Mouse (Mus musculus): ENCODE measurements around the gene Gpr156. TPM values are rescaled to one million over a fixed set of nuclear protein-coding genes. Genes with fewer than 3 reads are reported as not detected.
A peak's percentile ranks its signal among the peaks of the same experiment; 100 is the strongest.

Gene Gpr156
- 4.0 and 4.8 TPM in 2 replicates for polyA plus RNA-seq (2014; fragmentation: Nextera tagmentation; extraction: Ambion mirVana)

GRCm38 (mm10) chr16:37916138-37916817, at the start of gene Gpr156:
Gene Gpr156 (plus strand): TSS chr16:37916496.
- ATAC-seq (ENCODE audit: low FRiP score), result peak; percentile 86
- no peaks in the 10 kb centered on the region for H3K9me3 ChIP-seq (ENCODE audit: control insufficient read depth, low read length)
- no peaks in the 10 kb centered on the region for H3K36me3 ChIP-seq (ENCODE audit: control insufficient read depth, insufficient read depth, low read length)
- no peaks in the 10 kb centered on the region; the same call in 1 of the 2 replicates for H3K27me3 ChIP-seq (ENCODE audit: control insufficient read depth, insufficient read depth, low read length)
- H3K4me3 ChIP-seq (ENCODE audit: low read depth, low read length), result peak within 1 kb of the TSS; percentile 46
- no peak within 1 kb of the TSS for H3K27ac ChIP-seq (ENCODE audit: low read depth, low read length)
- WGBS, result 3% methylated on average over 50 of the region's 53 CpGs
- H3K4me1 ChIP-seq (replicated peaks; ENCODE audit: control insufficient read depth, insufficient read depth, low read length), result no peaks in the 10 kb centered on the region
- H3K9ac ChIP-seq (ENCODE audit: low read depth, low read length), result peak within 1 kb of the TSS; percentile 70
- DNase-seq (ENCODE audit: low spot score), result peak; percentile 80
- peak within 1 kb of the TSS; percentile 90 for H3K4me2 ChIP-seq (replicated peaks; ENCODE audit: low read depth, low read length)

DNA sequence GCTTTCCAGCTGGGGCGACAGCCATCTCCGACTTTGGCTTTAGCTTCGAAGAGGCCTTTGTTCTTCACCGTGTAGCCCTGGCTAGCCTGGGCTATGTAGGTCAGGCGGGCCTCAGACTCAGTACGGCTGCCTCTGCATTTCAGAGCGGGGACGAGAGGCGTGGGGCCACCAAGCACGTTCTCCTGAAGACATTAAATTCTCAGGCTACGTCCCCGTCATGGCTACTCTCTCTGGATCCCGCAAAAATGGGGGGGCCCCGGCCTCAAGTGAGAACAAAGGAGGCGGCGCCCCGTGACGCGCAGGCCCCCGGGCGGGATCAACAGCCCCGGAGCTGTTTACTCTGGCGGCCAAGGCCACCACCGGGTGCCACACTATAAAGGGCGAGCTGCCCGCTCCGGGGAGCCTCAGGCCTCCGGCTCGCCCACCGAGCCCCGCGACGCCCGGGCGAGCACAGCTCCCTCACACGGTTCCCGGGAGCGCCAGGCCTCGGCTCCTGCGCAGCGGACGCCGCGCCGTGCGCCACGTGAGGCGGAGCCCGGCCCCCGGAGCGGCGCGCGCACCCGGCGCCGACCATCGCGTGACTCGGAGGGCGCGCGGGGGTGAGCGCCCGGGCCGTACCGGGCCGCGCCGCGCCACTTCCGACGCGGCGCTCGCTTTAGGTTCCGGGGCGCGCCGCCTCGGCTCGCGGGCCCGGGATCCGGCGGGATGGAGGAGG, 48.3 kb upstream of the Gpr156 start, which contains the start of gene Lrrc58:
Gene Lrrc58, plus strand, starts transcription at position 599 of the 715 bp plus-strand sequence.
- Histone ChIP-seq H3K4me1 (replicated peaks; ENCODE audit: control insufficient read depth, insufficient read depth, low read length) (0 out of 2 replicates have a peak, but pooled peaks cover 5% of the 10 kb centered on the region), H3K4me3 (ENCODE audit: low read depth, low read length) (peak within 1 kb of the TSS; percentile 97), H3K9ac (ENCODE audit: low read depth, low read length) (peak within 1 kb of the TSS; percentile 94), H3K4me2 (replicated peaks; ENCODE audit: low read depth, low read length) (peak within 1 kb of the TSS; percentile 82), H3K27ac (ENCODE audit: low read depth, low read length) (peak within 1 kb of the TSS; percentile 99), H3K27me3 (ENCODE audit: control insufficient read depth, insufficient read depth, low read length) (no peaks in the 10 kb centered on the region), H3K9me3 (ENCODE audit: control insufficient read depth, low read length) (no peaks in the 10 kb centered on the region), H3K36me3 (ENCODE audit: control insufficient read depth, insufficient read depth, low read length) (no peaks in the 10 kb centered on the region)
- DNase-seq (ENCODE audit: low spot score), result peak; percentile 91
- ATAC-seq (ENCODE audit: low FRiP score), result peak; percentile 94
- under 1% methylated on average over 71 of the region's 86 CpGs for WGBS

DNA sequence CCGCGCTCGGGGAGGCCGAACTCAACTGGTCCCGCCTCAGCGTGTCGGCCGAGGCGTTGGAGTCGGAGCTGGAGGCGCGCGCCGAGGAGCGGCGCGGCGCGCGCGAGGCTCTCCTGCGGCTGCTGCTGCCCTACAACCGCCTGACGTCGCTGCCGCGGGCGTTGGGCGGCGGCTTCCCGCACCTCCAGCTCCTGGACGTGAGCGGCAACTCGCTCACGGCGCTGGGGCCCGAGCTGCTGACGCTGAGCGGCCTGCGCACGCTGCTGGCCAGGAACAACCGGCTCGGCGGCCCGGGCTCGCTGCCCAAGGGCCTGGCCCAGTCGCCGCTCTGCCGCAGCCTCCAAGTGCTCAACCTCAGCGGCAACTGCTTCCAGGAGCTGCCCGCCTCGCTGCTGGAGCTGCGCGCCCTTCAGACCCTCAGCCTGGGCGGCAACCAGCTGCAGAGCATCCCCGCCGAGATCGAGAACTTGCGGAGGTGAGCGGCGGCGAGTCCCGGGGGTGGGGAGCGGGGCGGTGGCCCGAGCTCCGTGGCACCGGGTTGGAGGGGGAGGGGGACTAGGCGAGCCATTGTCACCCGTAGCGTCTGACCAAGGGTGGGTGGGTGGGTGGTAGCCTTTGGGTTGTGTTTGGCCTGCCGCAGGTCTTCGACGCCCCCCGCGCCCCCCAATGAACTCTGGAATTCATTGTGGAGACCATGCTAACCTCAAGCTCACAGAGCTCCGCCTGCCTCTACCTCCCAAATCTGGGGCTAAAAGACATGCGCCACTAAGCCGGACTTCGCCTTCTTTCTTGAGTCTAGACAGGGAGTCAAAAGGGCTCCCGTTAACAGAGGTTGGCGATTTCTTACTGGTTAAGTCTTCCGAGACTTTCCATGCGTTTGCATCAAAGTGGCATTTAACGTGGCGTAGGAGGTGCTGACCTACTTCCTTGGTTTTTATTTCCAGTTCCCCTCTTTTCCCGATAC, 47.5 kb upstream of the Gpr156 start:
- under 1% methylated on average over 72 of the region's 87 CpGs for WGBS
- H3K9ac ChIP-seq (ENCODE audit: low read depth, low read length), result peak overlapping the region; percentile 94

GRCm38 (mm10) chr16:37869470-37870231, 46.6 kb upstream of the Gpr156 start:
- no peak for ATAC-seq (ENCODE audit: low FRiP score)
- WGBS, result 45% methylated on average over 4 of the region's 4 CpGs
- no peaks in the 10 kb centered on the region for H3K9me3 ChIP-seq (ENCODE audit: control insufficient read depth, low read length)
- peak overlapping the region; percentile 99 for H3K27ac ChIP-seq (ENCODE audit: low read depth, low read length)
- H3K4me3 ChIP-seq (ENCODE audit: low read depth, low read length), result peak overlapping the region; percentile 97
- H3K36me3 ChIP-seq (ENCODE audit: control insufficient read depth, insufficient read depth, low read length), result no peaks in the 10 kb centered on the region
- peak overlapping the region; percentile 82 for H3K4me2 ChIP-seq (replicated peaks; ENCODE audit: low read depth, low read length)
- peak overlapping the region; percentile 94 for H3K9ac ChIP-seq (ENCODE audit: low read depth, low read length)
- H3K27me3 ChIP-seq (ENCODE audit: control insufficient read depth, insufficient read depth, low read length), result no peaks in the 10 kb centered on the region
- H3K4me1 ChIP-seq (replicated peaks; ENCODE audit: control insufficient read depth, insufficient read depth, low read length), result 0 out of 2 replicates have a peak, but pooled peaks cover 5% of the 10 kb centered on the region
- no peak for DNase-seq (ENCODE audit: low spot score)

More for the DNA sequence above, 47.5 kb upstream of the Gpr156 start:
- peak; percentile 79 for ATAC-seq (ENCODE audit: low FRiP score)
- peak overlapping the region; percentile 97 for H3K4me3 ChIP-seq (ENCODE audit: low read depth, low read length)
- peak overlapping the region; percentile 82 for H3K4me2 ChIP-seq (replicated peaks; ENCODE audit: low read depth, low read length)
- H3K9me3 ChIP-seq (ENCODE audit: control insufficient read depth, low read length), result no peaks in the 10 kb centered on the region
- peak overlapping the region; percentile 99 for H3K27ac ChIP-seq (ENCODE audit: low read depth, low read length)
- 0 out of 2 replicates have a peak, but pooled peaks cover 5% of the 10 kb centered on the region for H3K4me1 ChIP-seq (replicated peaks; ENCODE audit: control insufficient read depth, insufficient read depth, low read length)
- H3K27me3 ChIP-seq (ENCODE audit: control insufficient read depth, insufficient read depth, low read length), result no peaks in the 10 kb centered on the region
- DNase-seq (ENCODE audit: low spot score), result peak; percentile 66
- H3K36me3 ChIP-seq (ENCODE audit: control insufficient read depth, insufficient read depth, low read length), result no peaks in the 10 kb centered on the region

- H3K4me2 ChIP-seq (replicated peaks; ENCODE audit: low read depth, low read length), result no peak overlapping the region
- no peak overlapping the region for H3K9ac ChIP-seq (ENCODE audit: low read depth, low read length)
- no peaks in the 10 kb centered on the region for H3K9me3 ChIP-seq (ENCODE audit: control insufficient read depth, low read length)
- no peak for ATAC-seq (ENCODE audit: low FRiP score)
- no peaks in the 10 kb centered on the region for H3K36me3 ChIP-seq (ENCODE audit: control insufficient read depth, insufficient read depth, low read length)
- WGBS, result 90% methylated on average over 4 of the region's 4 CpGs
- H3K27ac ChIP-seq (ENCODE audit: low read depth, low read length), result no peak overlapping the region
- no peak for DNase-seq (ENCODE audit: low spot score)
- H3K4me1 ChIP-seq (replicated peaks; ENCODE audit: control insufficient read depth, insufficient read depth, low read length), result 0 out of 2 replicates have a peak, but pooled peaks cover 5% of the 10 kb centered on the region
- no peak overlapping the region for H3K4me3 ChIP-seq (ENCODE audit: low read depth, low read length)
- no peaks in the 10 kb centered on the region for H3K27me3 ChIP-seq (ENCODE audit: control insufficient read depth, insufficient read depth, low read length)
Measured at GRCm38 (mm10) chr16:37871112-37871715, 45.1 kb upstream of the Gpr156 start.

DNA sequence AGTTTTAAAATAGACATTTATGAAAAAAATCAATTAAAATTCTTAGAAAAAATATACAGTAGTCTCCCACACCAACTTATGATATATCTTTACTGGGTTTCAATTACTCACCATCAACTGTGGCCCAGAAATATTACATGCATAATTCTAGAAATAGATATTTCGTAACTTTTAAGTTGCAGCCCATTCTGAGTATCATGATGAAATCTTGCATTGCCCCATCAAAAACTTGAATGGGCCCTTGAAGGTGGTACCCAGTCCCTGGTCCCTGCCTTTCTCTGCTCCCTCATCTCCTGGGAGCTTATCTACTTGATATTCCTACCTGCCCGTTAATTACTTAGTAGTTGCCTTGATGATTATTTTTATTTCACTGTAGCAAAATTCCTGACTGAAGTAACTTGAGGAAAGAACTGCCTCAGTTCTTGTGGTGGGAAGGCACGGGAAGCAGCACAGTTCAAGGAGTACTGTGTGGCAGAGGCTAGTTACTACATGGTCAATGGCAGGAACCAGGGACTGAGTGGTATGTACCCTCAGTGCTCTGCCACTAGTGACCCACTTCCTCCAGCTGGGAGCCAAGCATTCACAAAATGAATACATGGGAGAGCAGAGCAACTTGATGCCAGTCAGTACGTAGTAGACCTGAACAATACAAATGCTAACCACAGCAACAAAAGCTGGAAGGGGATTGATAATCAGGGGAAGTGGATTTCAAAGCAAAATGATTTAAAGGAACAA, 41.6 kb upstream of the Gpr156 start:
- 89% methylated on average over 4 of the region's 4 CpGs for WGBS
- H3K4me2 ChIP-seq (replicated peaks; ENCODE audit: low read depth, low read length), result no peak overlapping the region

DNA sequence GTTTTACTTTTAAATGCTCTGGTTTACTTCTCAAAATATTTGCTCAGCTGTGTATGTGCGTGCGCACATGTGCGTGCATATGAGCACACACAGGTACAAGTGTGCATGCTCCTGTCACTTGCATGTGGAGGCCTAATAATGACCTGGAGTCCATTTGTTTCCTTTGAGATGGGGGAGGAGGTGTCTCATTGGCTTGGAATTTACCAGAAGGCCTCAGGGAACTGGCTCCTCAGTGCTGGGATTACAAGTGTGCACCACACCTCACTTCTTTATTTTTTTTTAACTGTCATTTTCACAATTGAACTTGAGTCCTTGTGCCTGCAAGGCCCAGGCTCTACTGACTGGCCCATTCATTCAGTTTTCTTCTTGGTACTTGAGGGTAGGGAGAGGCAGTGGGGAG, 38.9 kb upstream of the Gpr156 start:
- Histone ChIP-seq H3K27me3 (ENCODE audit: control insufficient read depth, insufficient read depth, low read length) (no peaks in the 10 kb centered on the region), H3K9ac (ENCODE audit: low read depth, low read length) (no peak overlapping the region), H3K4me1 (replicated peaks; ENCODE audit: control insufficient read depth, insufficient read depth, low read length) (no peaks in the 10 kb centered on the region), H3K36me3 (ENCODE audit: control insufficient read depth, insufficient read depth, low read length) (peaks cover 11% of the 10 kb centered on the region), H3K27ac (ENCODE audit: low read depth, low read length) (no peak overlapping the region), H3K9me3 (ENCODE audit: control insufficient read depth, low read length) (no peaks in the 10 kb centered on the region), H3K4me2 (replicated peaks; ENCODE audit: low read depth, low read length) (no peak overlapping the region), H3K4me3 (ENCODE audit: low read depth, low read length) (no peak overlapping the region)
- no peak for ATAC-seq (ENCODE audit: low FRiP score)
- no peak for DNase-seq (ENCODE audit: low spot score)
- 97% methylated on average over 3 of the region's 3 CpGs for WGBS

More for the DNA sequence above, 41.6 kb upstream of the Gpr156 start:
- ATAC-seq (ENCODE audit: low FRiP score) (no peak), DNase-seq (ENCODE audit: low spot score) (no peak)
- Histone ChIP-seq H3K4me3 (ENCODE audit: low read depth, low read length) (no peak overlapping the region), H3K4me1 (replicated peaks; ENCODE audit: control insufficient read depth, insufficient read depth, low read length) (0 out of 2 replicates have a peak, but pooled peaks cover 5% of the 10 kb centered on the region), H3K27ac (ENCODE audit: low read depth, low read length) (no peak overlapping the region), H3K36me3 (ENCODE audit: control insufficient read depth, insufficient read depth, low read length) (0 out of 2 replicates have a peak, but pooled peaks cover 2% of the 10 kb centered on the region), H3K9me3 (ENCODE audit: control insufficient read depth, low read length) (no peaks in the 10 kb centered on the region), H3K9ac (ENCODE audit: low read depth, low read length) (no peak overlapping the region), H3K27me3 (ENCODE audit: control insufficient read depth, insufficient read depth, low read length) (no peaks in the 10 kb centered on the region)
